Mouse (Mus musculus) brain, adult 2 months (tissue): ENCODE measurements around the gene Fth1.

ENCODE experiments used
- DNase-seq: peaks from one replicate; pipeline ENCODE4 v3.0.0; 2011; ENCODE audit warnings: low read depth, low spot score

Gene Fth1

GRCm38 (mm10) chr19:9992011-9992958, 11.9 kb downstream of the Fth1 start:
- peak; percentile 36 for DNase-seq

- peak; percentile 88 for DNase-seq
These were observed 12.7 kb downstream of the Fth1 start for GRCm38 (mm10) chr19:9993036-9993656.

GRCm38 (mm10) chr19:9997204-9998062, 17.0 kb downstream of the Fth1 start:
- DNase-seq = no peak

- DNase-seq = no peak
These were observed 17.6 kb downstream of the Fth1 start for GRCm38 (mm10) chr19:9998063-9998416.

GRCm38 (mm10) chr19:9998736-9999486, 18.5 kb downstream of the Fth1 start:
- DNase-seq = peak; percentile 45

GRCm38 (mm10) chr19:10000330-10000729, 19.9 kb downstream of the Fth1 start:
- DNase-seq = peak; percentile 62

- no peak for DNase-seq
These were observed 21.0 kb downstream of the Fth1 start, which contains the start of the genes Best1 and Rab3il1 for GRCm38 (mm10) chr19:10001206-10001969. TSS of gene Best1 (minus strand) at chr19:10001633. TSS of gene Rab3il1 (plus strand) at chr19:10001669.

GRCm38 (mm10) chr19:10003696-10004095, 23.3 kb downstream of the Fth1 start:
- DNase-seq = peak; percentile 59

- no peak for DNase-seq
These were observed 31.0 kb downstream of the Fth1 start for GRCm38 (mm10) chr19:10011408-10011807.

GRCm38 (mm10) chr19:10012827-10013278, 32.5 kb downstream of the Fth1 start:
- DNase-seq = no peak

- DNase-seq = no peak
These were observed 33.0 kb downstream of the Fth1 start for GRCm38 (mm10) chr19:10013348-10013747.

- DNase-seq = no peak
These were observed 33.5 kb downstream of the Fth1 start for GRCm38 (mm10) chr19:10013913-10014312.

- no peak for DNase-seq
These were observed 34.4 kb downstream of the Fth1 start for GRCm38 (mm10) chr19:10014824-10015223.

- DNase-seq = no peak
These were observed 35.0 kb downstream of the Fth1 start for GRCm38 (mm10) chr19:10015442-10015841.

- DNase-seq = no peak
These were observed 35.8 kb downstream of the Fth1 start for GRCm38 (mm10) chr19:10016151-10016550.

- peak; percentile 82 for DNase-seq
These were observed 37.5 kb downstream of the Fth1 start for GRCm38 (mm10) chr19:10017637-10018526.

- no peak for DNase-seq
These were observed 38.1 kb downstream of the Fth1 start for GRCm38 (mm10) chr19:10018527-10018818.

- no peak for DNase-seq
These were observed 38.9 kb downstream of the Fth1 start for GRCm38 (mm10) chr19:10019214-10019760.

GRCm38 (mm10) chr19:10021981-10022380, 41.6 kb downstream of the Fth1 start:
- DNase-seq = no peak
